Mouse (Mus musculus) C2C12 (cell line): Measurements from ENCODE around the gene Umps. TPM values are rescaled to one million over a fixed set of nuclear protein-coding genes. Genes with fewer than 3 reads are reported as not detected.

ENCODE experiments used
- H3K27me3 ChIP-seq: one replicate; pipeline ENCODE4 v1.6.1; 2011; ENCODE audit not compliant: control insufficient read depth, insufficient read depth, insufficient read length
- H3K36me3 ChIP-seq: one replicate; pipeline ENCODE4 v1.6.1; 2011; ENCODE audit not compliant: control insufficient read depth, insufficient read depth
- H3K4me3 ChIP-seq: one replicate; pipeline ENCODE4 v1.5.1; 2011; ENCODE audit warnings: mild to moderate bottlenecking, control low read depth; ENCODE audit not compliant: poor library complexity, insufficient read depth, severe bottlenecking
- H3K79me2 ChIP-seq: one replicate; pipeline ENCODE4 v1.6.1; 2011; ENCODE audit not compliant: control insufficient read depth, insufficient read depth
- H3K79me3 ChIP-seq: one replicate; pipeline ENCODE4 v1.6.1; 2011; ENCODE audit warnings: low read depth, control low read depth
- H3ac ChIP-seq: one replicate; pipeline ENCODE3; 2011; ENCODE audit warnings: low read depth; ENCODE audit not compliant: control insufficient read depth, insufficient read length
- CEBPB ChIP-seq: IDR thresholded peaks from one replicate; pipeline ENCODE4 v1.6.1; 2011; ENCODE audit warnings: low read depth, mild to moderate bottlenecking, control low read depth, moderate library complexity
- CTCF ChIP-seq: IDR thresholded peaks from one replicate; pipeline ENCODE4 v1.5.1; 2011; ENCODE audit not compliant: control insufficient read depth, insufficient read depth, insufficient read length
- FOSL1 ChIP-seq: IDR thresholded peaks from one replicate; pipeline ENCODE4 v1.8.0; 2011; ENCODE audit warnings: mild to moderate bottlenecking, low read length; ENCODE audit not compliant: poor library complexity, insufficient read depth, severe bottlenecking
- MAX ChIP-seq: IDR thresholded peaks from one replicate; pipeline ENCODE4 v1.6.1; 2011; ENCODE audit warnings: mild to moderate bottlenecking, control low read depth
- MYOD1 ChIP-seq: IDR thresholded peaks from one replicate; pipeline ENCODE4 v1.6.1; 2011; ENCODE audit warnings: low read depth; ENCODE audit not compliant: control insufficient read depth, insufficient read length
- MYOG ChIP-seq: IDR thresholded peaks from one replicate; pipeline ENCODE4 v1.6.1; 2011; ENCODE audit not compliant: control insufficient read depth, insufficient read length; ENCODE audit errors: extremely low read depth
- USF1 ChIP-seq: IDR thresholded peaks from one replicate; pipeline ENCODE4 v1.6.1; 2011; ENCODE audit warnings: low read depth, mild to moderate bottlenecking, control low read depth, moderate library complexity
- polyA plus RNA-seq: library from polyadenylated mRNA; unstranded; fragments of >200 nt; fragmentation: generic; extraction: Trizol; gene quantifications from one replicate; pipeline ENCODE4 v1.2.1, GENCODE M21; 2012; ENCODE audit warnings: missing spikeins

Umps gene
- polyA plus RNA-seq, 1 experiment, result 55.6 TPM

- no peaks in the 10 kb centered on the region for H3K79me3 ChIP-seq
- TF ChIP-seq CEBPB, result no peak
- no peak for TF ChIP-seq MAX
- no peak for TF ChIP-seq MYOG
- no peak for TF ChIP-seq FOSL1
- no peak for TF ChIP-seq MYOD1
- TF ChIP-seq USF1, result no peak
- no peak for TF ChIP-seq CTCF
- peaks cover 10% of the 10 kb centered on the region for H3K36me3 ChIP-seq
- no peak overlapping the region for H3K4me3 ChIP-seq
- no peak overlapping the region for H3ac ChIP-seq
- H3K27me3 ChIP-seq, result no peaks in the 10 kb centered on the region
- H3K79me2 ChIP-seq, result no peaks in the 10 kb centered on the region
Observed at GRCm38 (mm10) chr16:33944126-33944525, 22.7 kb downstream of the Umps start.

- no peaks in the 10 kb centered on the region for H3K79me3 ChIP-seq
- H3K27me3 ChIP-seq, result no peaks in the 10 kb centered on the region
- no peak overlapping the region for H3K4me3 ChIP-seq
- TF ChIP-seq CTCF (no peak), USF1 (no peak), FOSL1 (no peak), CEBPB (no peak), MYOD1 (no peak), MAX (no peak), MYOG (no peak)
- H3K79me2 ChIP-seq, result no peaks in the 10 kb centered on the region
- H3ac ChIP-seq, result no peak overlapping the region
- H3K36me3 ChIP-seq, result peaks cover 10% of the 10 kb centered on the region
Observed at GRCm38 (mm10) chr16:33943388-33943787, 23.4 kb downstream of the Umps start.

GRCm38 (mm10) chr16:33942341-33942740 lies 24.5 kb downstream of the Umps start:
- Histone ChIP-seq H3K4me3 (no peak overlapping the region), H3K79me3 (no peaks in the 10 kb centered on the region), H3ac (no peak overlapping the region), H3K36me3 (peaks cover 3% of the 10 kb centered on the region), H3K27me3 (no peaks in the 10 kb centered on the region), H3K79me2 (no peaks in the 10 kb centered on the region)
- TF ChIP-seq USF1 (no peak), FOSL1 (no peak), CEBPB (no peak), MYOD1 (no peak), CTCF (no peak), MAX (no peak), MYOG (no peak)

DNA sequence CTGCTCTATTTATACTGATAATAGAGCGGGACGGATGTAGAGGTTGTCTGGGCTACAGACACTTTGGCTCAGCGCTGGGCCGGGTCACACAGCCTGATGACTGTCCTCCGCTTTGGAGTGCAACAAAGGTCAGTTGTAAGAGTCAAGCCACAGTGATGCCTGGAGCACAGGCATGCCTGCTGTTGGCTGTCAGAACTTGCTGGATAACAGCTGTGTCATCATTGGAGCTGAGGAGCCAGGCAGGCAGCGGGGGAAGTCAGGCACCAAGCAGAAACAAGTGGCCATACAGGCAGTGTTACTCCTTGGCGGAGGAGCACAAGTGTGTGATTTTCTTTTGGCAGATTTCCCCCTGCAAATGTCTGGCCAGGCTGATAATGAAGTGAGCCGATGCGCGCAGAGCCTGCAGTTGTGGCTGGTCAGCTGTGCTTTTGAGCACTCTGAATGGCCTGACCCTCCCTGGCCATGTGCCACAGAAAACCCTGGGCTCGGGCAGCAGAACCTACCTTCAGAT lies 25.5 kb downstream of the Umps start:
- H3K36me3 ChIP-seq, result peaks cover 3% of the 10 kb centered on the region
- no peak overlapping the region for H3ac ChIP-seq
- no peaks in the 10 kb centered on the region for H3K27me3 ChIP-seq
- peak; percentile 70 for TF ChIP-seq MYOD1
- TF ChIP-seq MYOG, result no peak
- no peak overlapping the region for H3K4me3 ChIP-seq
- H3K79me2 ChIP-seq, result no peaks in the 10 kb centered on the region
- no peaks in the 10 kb centered on the region for H3K79me3 ChIP-seq

- Histone ChIP-seq H3ac (no peak overlapping the region), H3K27me3 (no peaks in the 10 kb centered on the region), H3K36me3 (peaks cover 2% of the 10 kb centered on the region), H3K79me2 (no peaks in the 10 kb centered on the region), H3K4me3 (no peak overlapping the region), H3K79me3 (no peaks in the 10 kb centered on the region)
- no peak for TF ChIP-seq MYOD1
- TF ChIP-seq CTCF, result no peak
- no peak for TF ChIP-seq CEBPB
- TF ChIP-seq MAX, result no peak
- no peak for TF ChIP-seq FOSL1
- TF ChIP-seq MYOG, result no peak
- no peak for TF ChIP-seq USF1
Observed at GRCm38 (mm10) chr16:33940095-33940494, 26.7 kb downstream of the Umps start.

DNA sequence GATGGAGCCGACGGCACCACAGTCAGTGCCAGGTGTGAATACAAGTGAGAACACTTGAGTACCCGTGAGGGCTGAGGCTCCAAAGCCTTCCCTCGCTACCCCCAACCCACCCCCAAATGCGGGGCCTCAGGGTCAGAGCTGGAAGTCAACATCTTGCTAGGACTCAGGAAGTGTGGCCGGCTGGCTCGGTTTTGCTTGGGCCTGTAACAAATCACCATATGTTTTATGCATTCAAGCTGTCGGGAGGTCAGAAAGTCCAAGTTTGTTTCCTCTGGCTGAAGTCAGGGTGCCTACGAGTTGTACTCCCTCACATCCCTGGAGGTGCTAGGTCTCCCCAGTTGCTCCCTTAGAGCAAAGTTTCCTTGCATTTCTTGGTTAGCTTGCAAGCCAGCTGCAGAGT lies 27.2 kb downstream of the Umps start:
- Histone ChIP-seq H3K27me3 (no peaks in the 10 kb centered on the region), H3ac (no peak overlapping the region), H3K4me3 (no peak overlapping the region), H3K79me2 (no peaks in the 10 kb centered on the region), H3K36me3 (no peaks in the 10 kb centered on the region), H3K79me3 (no peaks in the 10 kb centered on the region)
- no peak for TF ChIP-seq MYOG
- TF ChIP-seq CEBPB, result no peak
- no peak for TF ChIP-seq FOSL1
- no peak for TF ChIP-seq CTCF
- no peak for TF ChIP-seq MAX
- no peak for TF ChIP-seq MYOD1
